Mouse (Mus musculus): ENCODE measurements at regions not wholly inside any gene's neighbourhood (a gene's known extent, or its start where the extent isn't known, plus 50 kb on each side); places are given as distances from the start of the nearest gene placed in this dataset.

DNA sequence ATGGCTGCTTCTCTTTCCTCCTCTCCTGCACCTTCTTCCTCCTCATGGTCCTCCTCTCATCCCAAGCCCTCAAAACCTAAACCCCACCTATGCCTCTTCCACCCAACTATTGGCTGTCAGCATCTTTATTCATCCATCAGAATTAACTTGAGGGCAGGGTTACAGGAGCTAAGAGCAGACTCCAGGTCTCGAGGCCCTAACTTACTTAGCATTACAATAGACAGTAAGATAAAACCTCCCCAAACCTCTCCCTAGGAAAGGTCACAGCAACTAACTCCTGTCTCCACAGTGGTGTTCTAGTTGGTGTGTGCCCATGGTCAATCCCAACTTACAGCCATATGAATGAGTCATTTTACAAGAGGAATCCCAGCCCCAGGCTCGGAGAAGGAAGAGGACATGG, 88.3 kb upstream of the Rpl38 start:
- TF ChIP-seq GATA1 (IDR thresholded peaks at IDR 0.05; ENCODE audit: low read length) (no peak), TAL1 (IDR thresholded peaks at IDR 0.05; ENCODE audit: low read length) (no peak)
